Comparison of ENCODE assay signal across 28 mouse cellular contexts in genomic region chr11:4764476-4764875, GRCm38 (mm10). TPM values are rescaled to one million over a fixed set of nuclear protein-coding genes. Genes with fewer than 3 reads are reported as not detected.
A peak's percentile ranks its signal among the peaks of the same experiment; 100 is the strongest.
DNase-seq lines count a peak whose midpoint lies in the region; ATAC-seq and TF ChIP-seq lines count a peak whose summit lies in the region.
"Had no signal": no experiment of that assay in that cellular context is flagged by ENCODE, and none has a peak within 500 bp of the region (broad histone marks: within the 10 kb centered on the region; RNA-seq: fewer than 3 reads in every experiment).

No protein-coding gene starts in this region.

- H3K9me3 ChIP-seq in hindbrain, embryonic 13.5 days = no peaks in the 10 kb centered on the region
- H3K9me3 ChIP-seq in hindbrain, embryonic 10.5 days = no peaks in the 10 kb centered on the region
- no peaks in the 10 kb centered on the region for H3K9me3 ChIP-seq in lung, postnatal 0 days (ENCODE audit: low read length)
- H3K9me3 ChIP-seq: embryonic facial prominence, embryonic 10.5 days; heart, embryonic 13.5 days; hindbrain, embryonic 15.5 days; liver, embryonic 13.5 days; midbrain, embryonic 15.5 days; stomach, embryonic 15.5 days had no signal

- H3K4me3 ChIP-seq in cerebellum, adult 2 months (replicated peaks; ENCODE audit: insufficient read depth, low read depth, low read length) = no peak overlapping the region
- H3K4me3 ChIP-seq in hindbrain, embryonic 13.5 days = no peak overlapping the region
- H3K4me3 ChIP-seq in hindbrain, embryonic 10.5 days = no peak overlapping the region
- no peak overlapping the region for H3K4me3 ChIP-seq in lung, postnatal 0 days (ENCODE audit: low read depth, low read length)
- H3K4me3 ChIP-seq: embryonic facial prominence, embryonic 10.5 days; heart, embryonic 13.5 days; hindbrain, embryonic 15.5 days; left cerebral cortex, adult 2 months; liver, embryonic 13.5 days; midbrain, embryonic 15.5 days; myocyte; stomach, embryonic 15.5 days had no signal

- 33% methylated on average over 5 of the region's 5 CpGs for WGBS in cerebellum, adult 2 months
- WGBS in hindbrain, embryonic 13.5 days = 58% methylated on average over 5 of the region's 5 CpGs
- 64% methylated on average over 5 of the region's 5 CpGs for WGBS in hindbrain, embryonic 10.5 days
- 57% methylated on average over 5 of the region's 5 CpGs for WGBS in lung, postnatal 0 days

- ATAC-seq in hindbrain, embryonic 13.5 days (ENCODE audit: low FRiP score) = no peak
- no peak for ATAC-seq in lung, postnatal 0 days
- ATAC-seq: forebrain, postnatal 0 days; midbrain, embryonic 15.5 days had no signal

- no peak overlapping the region for H3K4me2 ChIP-seq in hindbrain, embryonic 13.5 days
- H3K4me2 ChIP-seq in lung, postnatal 0 days (replicated peaks; ENCODE audit: low read depth, low read length) = no peak overlapping the region
- H3K4me2 ChIP-seq: heart, embryonic 13.5 days; hindbrain, embryonic 15.5 days; liver, embryonic 13.5 days; midbrain, embryonic 15.5 days; stomach, embryonic 15.5 days had no signal

- TF ChIP-seq CTCF in cerebellum, adult 2 months (IDR thresholded peaks at IDR 0.05; ENCODE audit: borderline replicate concordance, insufficient read depth, low read depth, low read length) = no peak
- no peak for TF ChIP-seq CTCF in lung, postnatal 0 days (IDR thresholded peaks at IDR 0.05)

- H3K36me3 ChIP-seq in hindbrain, embryonic 13.5 days = peaks cover 16% of the 10 kb centered on the region
- H3K36me3 ChIP-seq in hindbrain, embryonic 10.5 days = peaks cover 28% of the 10 kb centered on the region
- no peaks in the 10 kb centered on the region; the same call in 1 of the 2 replicates for H3K36me3 ChIP-seq in lung, postnatal 0 days (ENCODE audit: insufficient read depth, low read length)
- H3K36me3 ChIP-seq: hindbrain, embryonic 15.5 days; liver, embryonic 13.5 days; midbrain, embryonic 15.5 days; stomach, embryonic 15.5 days had no signal

- no peaks in the 10 kb centered on the region for H3K27me3 ChIP-seq in cerebellum, adult 2 months (ENCODE audit: control insufficient read depth, insufficient read depth, low read length)
- H3K27me3 ChIP-seq in hindbrain, embryonic 13.5 days = no peaks in the 10 kb centered on the region
- peaks cover 36% of the 10 kb centered on the region for H3K27me3 ChIP-seq in hindbrain, embryonic 10.5 days (ENCODE audit: insufficient read depth, poor library complexity, severe bottlenecking)
- H3K27me3 ChIP-seq in lung, postnatal 0 days (replicated peaks; ENCODE audit: insufficient read depth, low read length) = no peaks in the 10 kb centered on the region
- H3K27me3 ChIP-seq: hindbrain, embryonic 15.5 days; midbrain, embryonic 15.5 days had no signal

- TF ChIP-seq EP300 in lung, postnatal 0 days (IDR thresholded peaks at IDR 0.05) = no peak

- peak overlapping the region; percentile 5; the same call in 1 of the 2 replicates for H3K9ac ChIP-seq in hindbrain, embryonic 13.5 days
- no peak overlapping the region for H3K9ac ChIP-seq in lung, postnatal 0 days (replicated peaks; ENCODE audit: low read depth)
- H3K9ac ChIP-seq: forebrain, postnatal 0 days; heart, embryonic 13.5 days; hindbrain, embryonic 15.5 days; liver, embryonic 13.5 days; midbrain, embryonic 15.5 days; stomach, embryonic 15.5 days had no signal

- H3K4me1 ChIP-seq in cerebellum, adult 2 months (ENCODE audit: control insufficient read depth, insufficient read depth, low read length) = peaks cover 3% of the 10 kb centered on the region
- peaks cover 47% of the 10 kb centered on the region for H3K4me1 ChIP-seq in hindbrain, embryonic 13.5 days (replicated peaks)
- H3K4me1 ChIP-seq in hindbrain, embryonic 10.5 days (replicated peaks) = peaks cover 32% of the 10 kb centered on the region
- H3K4me1 ChIP-seq in lung, postnatal 0 days (ENCODE audit: insufficient read depth, low read depth, low read length) = no peaks in the 10 kb centered on the region
- H3K4me1 ChIP-seq: embryonic facial prominence, embryonic 10.5 days; liver, embryonic 13.5 days had no signal

- no peak overlapping the region for H3K27ac ChIP-seq in cerebellum, adult 2 months (ENCODE audit: insufficient read depth, low read length)
- no peak overlapping the region for H3K27ac ChIP-seq in hindbrain, embryonic 13.5 days
- no peak overlapping the region for H3K27ac ChIP-seq in hindbrain, embryonic 10.5 days
- H3K27ac ChIP-seq in lung, postnatal 0 days (ENCODE audit: low read length) = no peak overlapping the region
- H3K27ac ChIP-seq: embryonic facial prominence, embryonic 10.5 days; heart, embryonic 13.5 days; hindbrain, embryonic 15.5 days; kidney, postnatal 0 days; left cerebral cortex, adult 2 months; liver, embryonic 13.5 days; midbrain, embryonic 15.5 days; stomach, embryonic 15.5 days had no signal

- DNase-seq in cerebellum, adult 2 months = peak; percentile 44 to 62
- no peak for DNase-seq in cerebellum, adult 11-12 months
- no peak for DNase-seq in hindbrain, embryonic 10.5 days (ENCODE audit: low spot score)
- peak; percentile 52 for DNase-seq in adrenal gland, postnatal 10 days
- DNase-seq in urinary bladder, postnatal 4 days (ENCODE audit: low spot score in 2 of 2) = no peak
- no peak for DNase-seq in lung, postnatal 0 days (ENCODE audit: low spot score)
- DNase-seq: forebrain, postnatal 0 days; gastrocnemius, postnatal 14 days; heart, adult 11 months; heart, postnatal 36 days; kidney, adult 2 months; layer of hippocampus, adult 9-11 months; liver, embryonic 13.5 days; lung, adult 2 months; right cerebral cortex, adult 18-20 months; right cerebral cortex, postnatal 4 days; thymus, postnatal 25 days had no signal

- no peak for TF ChIP-seq POLR2A in cerebellum, adult 2 months (IDR thresholded peaks at IDR 0.05; ENCODE audit: borderline replicate concordance, insufficient read depth, low read length)

RNA-seq across cellular contexts. Expression of gene Cabp7, which starts 17.9 kb away (rescaled TPM):
- 114 and 129 TPM in 2 replicates for polyA plus RNA-seq in cerebellum, adult 2 months (2012; rRNA removed)
- polyA plus RNA-seq in hindbrain, embryonic 13.5 days (2015; fragmentation: Nextera tagmentation; extraction: Ambion mirVana) = 1.3 and 1.4 TPM in 2 replicates
- polyA plus RNA-seq in hindbrain, embryonic 10.5 days (2016; fragmentation: Nextera tagmentation; extraction: Ambion mirVana) = 0.61 and 1.4 TPM in 2 replicates
- total RNA-seq in adrenal gland, postnatal 10 days (2021) = under 1 TPM in 1 of 2 experiments, not detected in 1; 0.18 TPM
- 0.14 and 0.15 TPM in 2 replicates for polyA plus RNA-seq in lung, postnatal 0 days (2015; fragmentation: Nextera tagmentation; extraction: Ambion mirVana)
- total RNA-seq: heart, postnatal 36 days; megakaryocyte-erythroid progenitor cell, adult 5-6 weeks had no signal
- polyA plus RNA-seq: heart, embryonic 13.5 days; kidney, adult 2 months; large intestine, adult 2 months; liver, embryonic 13.5 days had no signal

RNA-seq across cellular contexts. Expression of gene Zmat5, which starts 60.0 kb away (rescaled TPM):
- polyA plus RNA-seq in cerebellum, adult 2 months (2012; rRNA removed) = 62.1 and 63.2 TPM in 2 replicates
- 71.6 and 74.5 TPM in 2 replicates for polyA plus RNA-seq in hindbrain, embryonic 13.5 days (2015; fragmentation: Nextera tagmentation; extraction: Ambion mirVana)
- polyA plus RNA-seq in hindbrain, embryonic 10.5 days (2016; fragmentation: Nextera tagmentation; extraction: Ambion mirVana) = 84.0 and 104 TPM in 2 replicates
- 10 to 100 TPM; 33.4 to 36.0 TPM for total RNA-seq in adrenal gland, postnatal 10 days (2021)
- 63.7 and 67.2 TPM in 2 replicates for polyA plus RNA-seq in lung, postnatal 0 days (2015; fragmentation: Nextera tagmentation; extraction: Ambion mirVana)

Comparison
In these comparisons a context has a peak if more than half of its experiments do, and no peak if none do; other contexts are left out.
1. DNase-seq: peak in cerebellum, adult 2 months (2 of 2) and adrenal gland, postnatal 10 days (single experiment); none in cerebellum, adult 11-12 months (single experiment), hindbrain, embryonic 10.5 days (single experiment), urinary bladder, postnatal 4 days (0 of 2) and lung, postnatal 0 days (single experiment).
2. RNA of gene Cabp7, which starts 17.9 kb away (polyA plus RNA-seq): 114 to 129 TPM in cerebellum, adult 2 months; 0.61 to 1.4 TPM in hindbrain, embryonic 10.5 days, 1.3 to 1.4 TPM in hindbrain, embryonic 13.5 days and 0.14 to 0.15 TPM in lung, postnatal 0 days; every median in the first group is over 10 times any median in the second.